Mouse (Mus musculus) left cerebral cortex, adult 2 months (tissue): ENCODE measurements around the gene Hck. TPM values are rescaled to one million over a fixed set of nuclear protein-coding genes. Genes with fewer than 3 reads are reported as not detected.
A peak's percentile ranks its signal among the peaks of the same experiment; 100 is the strongest.

Experiments used
- DNase-seq, 2 experiments: peaks; one replicate each; pipeline ENCODE4 v3.0.0; 2021 to 2022; ENCODE audit warnings: low spot score in 2 of 2, mixed read lengths in 1 of 2; ENCODE audit errors: extremely low spot score in 1 of 2
- H3K27ac ChIP-seq: fragments of 200-600 bp; 2 replicates; pipeline ENCODE4 v1.8.1; 2022
- H3K4me3 ChIP-seq: fragments of 200-600 bp; 2 replicates; pipeline ENCODE4 v1.8.1; 2022
- CTCF ChIP-seq: fragments of 200-600 bp; IDR thresholded peaks from 2 replicates; pipeline ENCODE4 v1.8.1; 2022; ENCODE audit warnings: antibody characterized with exemption, mild to moderate bottlenecking, moderate library complexity
- intact Hi-C: fragments of 180-260 bp; cut with DNase I; formaldehyde crosslinking; loops from one replicate; pipeline ENCODE4 v1.15.1; 2025
- total RNA-seq, 2 experiments: library from RNA; stranded (reverse); gene quantifications; 2 replicates each; pipeline ENCODE4 v1.2.3; 2021

Hck gene
- total RNA-seq, 2 experiments from 2014 or later = 2.0 to 2.1 TPM

- Histone ChIP-seq H3K27ac (peak within 1 kb of the TSS; percentile 100), H3K4me3 (peak within 1 kb of the TSS; percentile 99)
- TF ChIP-seq CTCF = no peak
- peak; percentile 90 to 93 for DNase-seq
- intact Hi-C loops = loop anchor here (1.0 kb wide), 1 partner anchor 80 kb away; the partner anchor contains the start of genes Plagl2 and Pofut1
Observed at GRCm38 (mm10) chr2:153160844-153161683, 52.8 kb downstream of the Hck start, which contains the start of gene Tm9sf4. Gene Tm9sf4 (plus strand): TSS chr2:153161303.

GRCm38 (mm10) chr2:153161684-153162080 is 53.4 kb downstream of the Hck start:
- intact Hi-C loops = loop anchor here (1.0 kb wide), 1 partner anchor 80 kb away; the partner anchor contains the start of genes Plagl2 and Pofut1
- TF ChIP-seq CTCF = no peak

GRCm38 (mm10) chr2:153167136-153167535 is 58.9 kb downstream of the Hck start:
- intact Hi-C loops = no loop called here
- H3K27ac ChIP-seq = no peak overlapping the region
- TF ChIP-seq CTCF = no peak
- DNase-seq = no peak
- H3K4me3 ChIP-seq = no peak overlapping the region

More at GRCm38 (mm10) chr2:153161684-153162080, 53.4 kb downstream of the Hck start:
- Histone ChIP-seq H3K27ac (peak overlapping the region; percentile 100), H3K4me3 (peak overlapping the region; percentile 99)
- DNase-seq = no peak

- intact Hi-C loops = no loop called here
- Histone ChIP-seq H3K27ac (no peak overlapping the region), H3K4me3 (no peak overlapping the region)
- no peak for DNase-seq
- no peak for TF ChIP-seq CTCF
Observed at GRCm38 (mm10) chr2:153168134-153168820, 60.0 kb downstream of the Hck start.

GRCm38 (mm10) chr2:153170490-153171224 is 62.4 kb downstream of the Hck start:
- no peak for DNase-seq
- no peak overlapping the region for H3K27ac ChIP-seq
- TF ChIP-seq CTCF = no peak
- intact Hi-C loops = no loop called here
- H3K4me3 ChIP-seq = no peak overlapping the region

GRCm38 (mm10) chr2:153171966-153172365 is 63.7 kb downstream of the Hck start:
- no peak for TF ChIP-seq CTCF
- no peak overlapping the region for H3K27ac ChIP-seq
- no peak overlapping the region for H3K4me3 ChIP-seq
- intact Hi-C loops = no loop called here
- DNase-seq = no peak

- no peak for TF ChIP-seq CTCF
- DNase-seq = no peak
- intact Hi-C loops = no loop called here
- Histone ChIP-seq H3K4me3 (no peak overlapping the region), H3K27ac (no peak overlapping the region)
Observed at GRCm38 (mm10) chr2:153175995-153176570, 67.8 kb downstream of the Hck start.

GRCm38 (mm10) chr2:153177188-153177587 is 68.9 kb downstream of the Hck start:
- TF ChIP-seq CTCF = no peak
- intact Hi-C loops = no loop called here
- Histone ChIP-seq H3K27ac (no peak overlapping the region), H3K4me3 (no peak overlapping the region)
- DNase-seq = no peak

GRCm38 (mm10) chr2:153179126-153179860 is 71.0 kb downstream of the Hck start:
- intact Hi-C loops = no loop called here
- TF ChIP-seq CTCF = no peak
- Histone ChIP-seq H3K27ac (no peak overlapping the region), H3K4me3 (no peak overlapping the region)
- no peak for DNase-seq

GRCm38 (mm10) chr2:153179961-153180360 is 71.7 kb downstream of the Hck start:
- TF ChIP-seq CTCF = no peak
- Histone ChIP-seq H3K27ac (no peak overlapping the region), H3K4me3 (no peak overlapping the region)
- no peak for DNase-seq
- intact Hi-C loops = no loop called here

- Histone ChIP-seq H3K4me3 (no peak overlapping the region), H3K27ac (no peak overlapping the region)
- TF ChIP-seq CTCF = no peak
- intact Hi-C loops = no loop called here
- DNase-seq = no peak
Observed at GRCm38 (mm10) chr2:153186176-153186591, 77.9 kb downstream of the Hck start.
